Mouse (Mus musculus) kidney, embryonic 15.5 days (tissue): ENCODE data around the gene Galk1. TPM values are rescaled to one million over a fixed set of nuclear protein-coding genes. Genes with fewer than 3 reads are reported as not detected.

Experiments used
- ATAC-seq: fragments of 200-750 bp; cut with Nextera tagmentation; replicated peaks from 2 replicates; pipeline ENCODE4 v1.8.0; 2017; ENCODE audit warnings: moderate TSS enrichment; ENCODE audit not compliant: low FRiP score
- H3K27ac ChIP-seq: fragments of 300-500 bp; sonication (generic); 2 replicates; pipeline ENCODE4 v1.5.1; 2015; ENCODE audit warnings: mild to moderate bottlenecking, inconsistent platforms
- H3K27me3 ChIP-seq: fragments of 300-500 bp; sonication (generic); 2 replicates; pipeline ENCODE4 v1.6.1; 2015; ENCODE audit warnings: inconsistent platforms
- H3K36me3 ChIP-seq: fragments of 300-500 bp; sonication (generic); 2 replicates; pipeline ENCODE4 v1.6.1; 2015; ENCODE audit warnings: inconsistent platforms
- H3K4me1 ChIP-seq: fragments of 300-500 bp; sonication (generic); 2 replicates; pipeline ENCODE4 v1.6.1; 2015; ENCODE audit warnings: inconsistent platforms
- H3K4me2 ChIP-seq: fragments of 300-500 bp; sonication (generic); 2 replicates; pipeline ENCODE4 v1.6.1; 2015; ENCODE audit warnings: moderate library complexity, mild to moderate bottlenecking, inconsistent platforms
- H3K4me3 ChIP-seq: fragments of 300-500 bp; sonication (generic); replicated peaks from 2 replicates; pipeline ENCODE4 v1.5.1; 2015; ENCODE audit warnings: mild to moderate bottlenecking, inconsistent platforms
- H3K9ac ChIP-seq: fragments of 300-500 bp; sonication (generic); 2 replicates; pipeline ENCODE4 v1.6.1; 2015; ENCODE audit warnings: mild to moderate bottlenecking, inconsistent platforms
- H3K9me3 ChIP-seq: fragments of 300-500 bp; sonication (generic); replicated peaks from 2 replicates; pipeline ENCODE4 v1.6.1; 2016; ENCODE audit warnings: inconsistent platforms
- WGBS: fragments of 180-500 bp; shearing (Covaris S2); methylation state at CpG from one replicate; pipeline ENCODE4 v1.1.7; 2015; ENCODE audit warnings: mixed read lengths; 5-methylcytosine and 5-hydroxymethylcytosine counted together
- polyA plus RNA-seq: library from polyadenylated mRNA; unstranded; fragments of >200 nt; fragmentation: Nextera tagmentation; extraction: Ambion mirVana; gene quantifications from 2 replicates; pipeline ENCODE4 v1.2.1, GENCODE M21; 2015

The Galk1 gene
- polyA plus RNA-seq, 1 experiment from 2014 or later, result 208 TPM

DNA sequence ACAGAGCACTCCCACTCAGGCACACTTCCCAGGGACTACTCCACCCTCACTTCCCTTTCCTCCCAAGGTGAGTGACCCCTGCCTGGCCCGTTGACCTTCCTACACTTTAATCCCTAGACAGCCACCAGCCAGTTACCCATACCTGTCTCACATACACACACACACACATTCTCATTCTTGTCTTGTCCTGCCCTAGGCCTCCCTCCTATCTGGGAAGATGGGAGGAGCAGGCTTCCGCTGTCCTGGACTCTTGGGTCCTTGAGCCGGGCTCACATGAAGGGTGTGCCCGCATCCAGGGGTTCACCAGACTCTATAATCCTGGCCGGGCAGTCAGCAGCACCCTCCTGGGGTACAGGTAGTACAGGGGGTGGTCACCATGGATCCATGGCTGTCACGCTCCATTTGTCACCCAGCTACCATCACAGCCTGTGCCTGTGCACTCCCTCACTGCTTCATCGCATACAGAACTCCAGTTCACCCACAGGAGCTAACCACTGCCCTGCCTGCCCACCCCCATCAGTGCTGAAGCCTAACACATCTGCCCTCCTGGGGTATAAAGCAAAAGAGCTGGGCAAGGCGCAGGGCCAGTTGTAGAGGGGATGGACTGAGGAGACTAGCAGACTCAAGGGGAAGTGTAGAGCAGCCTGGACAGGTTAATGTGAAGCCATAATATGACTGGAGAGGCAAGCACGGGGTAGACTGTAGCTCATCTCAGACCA lies 6.7 kb downstream of the Galk1 start:
- Histone ChIP-seq H3K27ac (peak overlapping the region; percentile 37; the same call in 1 of the 2 replicates), H3K36me3 (peaks cover 40% of the 10 kb centered on the region), H3K27me3 (no peaks in the 10 kb centered on the region), H3K9me3 (no peaks in the 10 kb centered on the region), H3K4me2 (peak overlapping the region; percentile 72), H3K4me1 (peaks cover 30% of the 10 kb centered on the region), H3K4me3 (no peak overlapping the region), H3K9ac (no peak overlapping the region)
- 55% methylated on average over 9 of the region's 9 CpGs for WGBS
- peak; percentile 38 for ATAC-seq

- peak; percentile 73 for ATAC-seq
- H3K4me2 ChIP-seq, result peak overlapping the region; percentile 72
- H3K9me3 ChIP-seq, result no peaks in the 10 kb centered on the region
- H3K9ac ChIP-seq, result peak overlapping the region; percentile 48
- peak overlapping the region; percentile 42 for H3K4me3 ChIP-seq
- 4% methylated on average over 54 of the region's 54 CpGs for WGBS
- peaks cover 34% of the 10 kb centered on the region for H3K36me3 ChIP-seq
- peaks cover 34% of the 10 kb centered on the region for H3K4me1 ChIP-seq
- H3K27ac ChIP-seq, result peak overlapping the region; percentile 69
- peaks cover 4% of the 10 kb centered on the region; the same call in 1 of the 2 replicates for H3K27me3 ChIP-seq
Measured at GRCm38 (mm10) chr11:116004840-116005700, 7.4 kb downstream of the Galk1 start.

GRCm38 (mm10) chr11:116004186-116004823 lies 8.2 kb downstream of the Galk1 start:
- 36% methylated on average over 8 of the region's 8 CpGs for WGBS
- H3K27ac ChIP-seq, result peak overlapping the region; percentile 69
- peak overlapping the region; percentile 42 for H3K4me3 ChIP-seq
- H3K9ac ChIP-seq, result peak overlapping the region; percentile 48
- no peaks in the 10 kb centered on the region for H3K9me3 ChIP-seq
- peaks cover 35% of the 10 kb centered on the region for H3K4me1 ChIP-seq
- H3K4me2 ChIP-seq, result peak overlapping the region; percentile 72
- peaks cover 27% of the 10 kb centered on the region for H3K36me3 ChIP-seq
- peaks cover 8% of the 10 kb centered on the region; the same call in 1 of the 2 replicates for H3K27me3 ChIP-seq
- ATAC-seq, result no peak; the same call in 1 of the 2 replicates

DNA sequence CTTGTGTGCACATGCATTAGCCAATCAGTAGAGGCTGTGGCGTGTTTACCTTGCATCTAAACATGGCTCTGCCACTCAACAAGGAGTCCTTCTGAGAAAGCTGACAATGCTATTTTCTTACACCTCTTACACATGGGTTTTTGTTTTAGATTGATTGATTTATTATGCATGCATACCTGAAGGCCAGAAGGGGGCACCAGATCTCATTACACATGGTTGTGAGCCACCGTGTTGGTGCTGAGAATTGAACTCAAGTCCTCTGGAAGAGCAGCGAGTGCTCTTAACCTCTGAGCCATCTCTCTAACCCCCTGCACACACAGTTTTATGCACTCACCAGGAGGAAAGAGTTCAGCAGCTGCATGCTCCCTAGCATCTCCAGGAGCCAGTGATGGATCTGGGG lies 9.6 kb downstream of the Galk1 start:
- H3K4me3 ChIP-seq, result no peak overlapping the region
- H3K4me2 ChIP-seq, result no peak overlapping the region
- H3K9me3 ChIP-seq, result no peaks in the 10 kb centered on the region
- peaks cover 15% of the 10 kb centered on the region for H3K36me3 ChIP-seq
- peaks cover 35% of the 10 kb centered on the region for H3K4me1 ChIP-seq
- H3K27me3 ChIP-seq, result peaks cover 8% of the 10 kb centered on the region; the same call in 1 of the 2 replicates
- no peak for ATAC-seq
- no peak overlapping the region for H3K27ac ChIP-seq
- 87% methylated on average over 3 of the region's 3 CpGs for WGBS
- no peak overlapping the region for H3K9ac ChIP-seq

DNA sequence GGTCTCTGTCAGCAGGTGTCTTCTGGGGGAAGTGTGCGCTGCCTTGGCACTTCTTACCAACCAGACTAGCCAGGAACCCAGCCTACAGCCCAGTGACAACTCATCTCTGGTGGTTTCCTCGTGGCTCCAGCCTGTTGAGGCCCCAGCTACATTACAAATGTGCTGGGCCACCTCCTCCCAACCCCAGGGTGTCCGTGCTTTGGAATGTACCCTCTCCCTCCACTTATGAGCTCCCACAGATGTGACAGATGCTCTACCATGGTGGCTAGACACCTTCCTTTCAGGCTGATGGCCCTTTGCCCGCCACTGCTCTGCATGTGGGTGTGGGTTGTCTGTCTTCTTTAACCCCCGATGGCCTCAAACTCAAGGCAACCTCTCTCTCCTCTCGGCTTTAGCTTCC lies 10.8 kb downstream of the Galk1 start:
- 61% methylated on average over 6 of the region's 6 CpGs for WGBS
- H3K4me1 ChIP-seq, result peaks cover 31% of the 10 kb centered on the region
- no peak for ATAC-seq

DNA sequence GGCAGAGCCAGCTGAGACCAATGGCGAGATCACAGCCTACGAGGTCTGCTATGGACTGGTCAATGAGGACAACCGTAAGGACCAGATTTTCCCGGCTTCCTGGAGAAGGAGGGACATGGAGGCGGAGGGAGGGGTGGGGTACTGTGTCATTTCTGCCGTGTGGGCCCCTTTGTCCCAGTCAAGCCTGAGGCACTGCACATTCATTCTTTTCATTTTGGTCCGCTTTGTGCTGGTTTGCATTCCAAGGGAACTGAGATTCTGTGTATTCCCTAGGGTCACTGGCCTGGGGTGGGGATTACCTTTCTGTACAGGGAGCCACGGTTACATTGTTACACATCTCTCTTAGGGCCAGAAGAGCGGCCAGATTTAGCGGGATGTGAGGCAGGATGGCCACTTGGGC lies 11.9 kb downstream of the Galk1 start:
- Histone ChIP-seq H3K4me1 (peaks cover 20% of the 10 kb centered on the region), H3K4me2 (no peak overlapping the region), H3K4me3 (no peak overlapping the region), H3K36me3 (no peaks in the 10 kb centered on the region), H3K27ac (no peak overlapping the region), H3K9me3 (no peaks in the 10 kb centered on the region), H3K9ac (no peak overlapping the region), H3K27me3 (peaks cover 8% of the 10 kb centered on the region; the same call in 1 of the 2 replicates)
- WGBS, result 48% methylated on average over 10 of the region's 10 CpGs
- no peak for ATAC-seq

More for the DNA sequence above, 10.8 kb downstream of the Galk1 start:
- H3K36me3 ChIP-seq, result peaks cover 3% of the 10 kb centered on the region; the same call in 1 of the 2 replicates
- no peak overlapping the region for H3K9ac ChIP-seq
- H3K4me3 ChIP-seq, result no peak overlapping the region
- no peaks in the 10 kb centered on the region for H3K9me3 ChIP-seq
- H3K27me3 ChIP-seq, result peaks cover 8% of the 10 kb centered on the region; the same call in 1 of the 2 replicates
- H3K4me2 ChIP-seq, result no peak overlapping the region
- H3K27ac ChIP-seq, result no peak overlapping the region

DNA sequence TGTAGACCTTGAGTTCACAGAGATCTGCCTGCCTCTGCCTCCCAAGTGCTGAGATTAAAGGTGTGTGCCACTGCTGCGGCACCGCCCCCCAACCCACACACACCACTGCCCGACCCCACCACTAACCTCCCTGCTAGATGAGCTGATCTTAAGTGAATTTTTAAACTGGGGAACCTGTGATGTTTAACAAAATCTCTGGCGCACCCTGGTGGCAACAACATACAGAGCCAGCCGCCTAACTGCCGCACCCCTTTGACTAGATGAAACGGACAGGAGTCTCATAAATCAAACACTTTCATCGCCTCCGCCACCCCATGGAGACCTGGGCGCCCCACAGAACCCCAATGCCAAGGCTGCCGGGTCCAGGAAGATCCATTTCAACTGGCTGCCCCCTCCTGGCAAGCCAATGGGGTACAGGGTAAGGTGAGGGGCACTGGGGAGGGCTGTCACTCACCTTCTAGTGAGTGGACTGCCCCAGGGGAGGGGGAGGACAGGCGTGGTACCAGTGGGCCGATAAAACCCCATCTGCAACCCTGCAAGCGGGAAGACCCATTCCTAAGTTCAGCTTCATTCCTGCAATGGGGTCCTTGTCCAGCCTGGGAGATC lies 12.9 kb downstream of the Galk1 start:
- ATAC-seq, result no peak

DNA sequence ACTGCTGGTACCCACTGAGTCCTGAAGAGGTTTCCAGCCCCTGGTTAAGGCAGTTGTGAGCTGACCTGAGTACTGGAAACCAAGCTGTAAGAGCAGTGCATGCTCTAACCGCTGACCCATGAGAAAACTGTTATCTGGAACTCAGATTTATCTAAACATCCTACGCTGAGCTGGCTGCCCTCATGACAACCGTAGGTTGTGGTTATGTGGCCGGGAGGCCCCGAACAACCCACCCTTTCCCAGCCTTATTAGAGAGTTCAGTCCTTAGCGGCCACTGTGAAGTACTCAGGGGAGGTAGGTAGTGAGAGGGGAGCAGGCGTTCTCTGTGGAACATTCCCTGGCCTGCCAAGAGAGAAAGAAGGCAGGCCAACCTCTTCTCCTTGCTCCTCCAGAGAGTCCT lies 13.5 kb downstream of the Galk1 start:
- H3K4me2 ChIP-seq, result no peak overlapping the region
- WGBS, result 66% methylated on average over 7 of the region's 7 CpGs
- peaks cover 5% of the 10 kb centered on the region for H3K4me1 ChIP-seq
- H3K36me3 ChIP-seq, result no peaks in the 10 kb centered on the region
- no peak for ATAC-seq
- H3K27me3 ChIP-seq, result peaks cover 8% of the 10 kb centered on the region; the same call in 1 of the 2 replicates
- H3K9ac ChIP-seq, result no peak overlapping the region
- H3K4me3 ChIP-seq, result no peak overlapping the region
- no peak overlapping the region for H3K27ac ChIP-seq
- H3K9me3 ChIP-seq, result no peaks in the 10 kb centered on the region

More for the DNA sequence above, 12.9 kb downstream of the Galk1 start:
- Histone ChIP-seq H3K36me3 (no peaks in the 10 kb centered on the region), H3K4me1 (peaks cover 11% of the 10 kb centered on the region), H3K27me3 (peaks cover 8% of the 10 kb centered on the region; the same call in 1 of the 2 replicates), H3K27ac (no peak overlapping the region), H3K9me3 (no peaks in the 10 kb centered on the region), H3K4me3 (no peak overlapping the region), H3K4me2 (no peak overlapping the region), H3K9ac (no peak overlapping the region)
- 15% methylated on average over 14 of the region's 14 CpGs for WGBS

DNA sequence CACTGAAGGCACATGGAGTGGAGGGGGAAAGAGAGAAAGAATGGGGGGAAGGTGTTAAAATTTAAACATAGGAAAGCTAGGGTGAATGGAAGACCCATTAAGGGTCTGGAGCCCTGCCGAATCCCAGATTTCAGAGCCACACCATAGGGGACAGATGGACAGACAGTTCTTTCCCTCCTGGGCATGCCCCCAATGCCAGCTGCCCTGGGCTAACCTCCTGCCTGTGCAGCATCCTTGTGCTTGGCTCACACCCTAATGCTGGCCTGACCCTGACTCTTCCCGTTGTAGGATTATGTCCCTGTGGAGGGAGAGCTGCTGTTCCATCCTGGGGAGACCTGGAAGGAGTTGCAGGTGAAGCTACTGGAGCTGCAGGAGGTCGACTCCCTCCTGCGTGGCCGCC lies 14.9 kb downstream of the Galk1 start:
- H3K4me3 ChIP-seq, result no peak overlapping the region
- WGBS, result 72% methylated on average over 5 of the region's 5 CpGs
- no peak overlapping the region for H3K4me2 ChIP-seq
- ATAC-seq, result no peak
- H3K27me3 ChIP-seq, result peaks cover 8% of the 10 kb centered on the region; the same call in 1 of the 2 replicates
- H3K36me3 ChIP-seq, result no peaks in the 10 kb centered on the region
- H3K9ac ChIP-seq, result no peak overlapping the region
- H3K4me1 ChIP-seq, result peaks cover 5% of the 10 kb centered on the region
- no peaks in the 10 kb centered on the region for H3K9me3 ChIP-seq
- H3K27ac ChIP-seq, result no peak overlapping the region

DNA sequence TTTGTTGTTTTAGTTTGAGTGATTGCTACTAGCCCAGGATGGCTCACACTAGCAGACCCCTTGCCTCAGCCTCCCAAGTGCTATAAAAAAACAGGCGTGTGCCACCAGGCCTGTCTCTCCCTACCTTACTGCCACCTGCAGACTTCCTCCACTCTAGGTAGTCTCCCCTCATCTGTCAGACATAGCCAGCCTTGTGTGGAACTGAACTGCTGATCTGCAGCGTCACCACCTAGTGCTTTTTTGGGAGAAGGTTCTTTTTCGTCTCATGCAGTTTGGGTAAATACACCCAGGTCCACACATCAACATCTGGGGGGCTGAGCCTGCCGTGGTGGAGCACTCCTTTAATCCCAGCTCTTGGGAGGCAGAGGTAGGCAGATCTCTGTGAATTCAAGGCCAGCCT lies 15.5 kb downstream of the Galk1 start:
- no peak for ATAC-seq
- WGBS, result 77% methylated on average over 4 of the region's 4 CpGs
- H3K4me1 ChIP-seq, result peaks cover 5% of the 10 kb centered on the region
- no peak overlapping the region for H3K9ac ChIP-seq
- peaks cover 8% of the 10 kb centered on the region; the same call in 1 of the 2 replicates for H3K27me3 ChIP-seq
- H3K4me3 ChIP-seq, result no peak overlapping the region
- H3K36me3 ChIP-seq, result no peaks in the 10 kb centered on the region
- H3K4me2 ChIP-seq, result no peak overlapping the region
- no peaks in the 10 kb centered on the region for H3K9me3 ChIP-seq
- H3K27ac ChIP-seq, result no peak overlapping the region

- Histone ChIP-seq H3K9ac (no peak overlapping the region), H3K4me2 (no peak overlapping the region), H3K27ac (no peak overlapping the region), H3K36me3 (no peaks in the 10 kb centered on the region), H3K4me1 (peaks cover 2% of the 10 kb centered on the region), H3K4me3 (no peak overlapping the region), H3K27me3 (peaks cover 5% of the 10 kb centered on the region; the same call in 1 of the 2 replicates), H3K9me3 (no peaks in the 10 kb centered on the region)
- ATAC-seq, result no peak
- WGBS, result 90% methylated on average over 3 of the region's 3 CpGs
Measured at GRCm38 (mm10) chr11:115995256-115995655, 17.3 kb downstream of the Galk1 start.
